Mouse (Mus musculus) heart, postnatal 4 days (tissue): ENCODE measurements around the gene Gm2381. TPM values are rescaled to one million over a fixed set of nuclear protein-coding genes. Genes with fewer than 3 reads are reported as not detected.
"Not testable (repeated sequence)": the region's sequence is repeated elsewhere in the genome, so short reads cannot be mapped to it uniquely, and the experiment has no call there.

Experiments used
- DNase-seq: peaks from one replicate; pipeline ENCODE4 v3.0.0; 2021
- total RNA-seq, 2 experiments: library from RNA; stranded (reverse); gene quantifications; 2 replicates each; pipeline ENCODE4 v1.2.3; 2021

Gm2381 gene
- under 1 TPM in 1 of 2 experiments, not detected in 1; 0.07 TPM for total RNA-seq

GRCm38 (mm10) chr7:42866801-42867458, at the start of gene Gm2381:
TSS of gene Gm2381 (minus strand) at chr7:42867234.
- not testable (repeated sequence) for DNase-seq

DNA sequence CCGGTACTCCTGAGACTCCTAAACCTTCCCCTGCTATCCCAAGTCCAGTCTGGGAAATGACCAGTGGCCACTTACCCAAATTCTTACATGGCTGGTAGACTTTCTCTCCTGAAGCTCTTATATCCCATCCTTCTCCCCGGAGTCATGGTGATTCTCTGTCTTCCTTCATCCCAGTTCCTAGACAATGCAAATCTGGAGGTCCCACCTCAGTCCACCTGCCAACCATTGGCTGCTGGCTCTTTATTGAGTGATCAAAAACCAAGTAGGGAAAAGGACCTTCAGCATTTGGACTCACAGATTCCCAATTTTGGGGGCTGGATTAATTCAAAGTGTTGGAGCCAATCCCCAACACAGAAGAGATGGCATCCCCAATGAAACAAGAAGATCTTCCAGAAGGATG, 31.0 kb upstream of the Gm2381 start:
- not testable (repeated sequence) for DNase-seq

DNA sequence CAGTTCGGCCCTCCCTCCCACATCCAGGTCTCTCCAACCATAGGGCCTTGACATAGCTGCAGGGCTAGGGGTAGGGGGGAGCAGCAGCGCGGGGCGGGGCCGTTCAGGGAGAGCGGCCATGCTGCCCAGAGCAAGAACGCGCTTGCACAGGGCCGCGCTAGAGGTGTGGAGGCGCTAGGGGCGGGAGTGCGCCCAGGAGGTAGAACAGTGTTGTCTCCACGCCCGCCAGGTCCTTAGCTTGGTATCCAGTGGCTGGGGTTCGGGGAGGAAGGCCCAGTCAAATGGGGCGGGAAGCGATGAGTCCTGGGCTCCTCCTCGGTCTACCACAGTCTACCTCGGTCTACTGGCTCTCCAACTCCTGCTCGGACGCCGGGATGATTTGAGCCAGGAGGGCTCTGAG, 11.1 kb upstream of the Gm2381 start:
- no peak for DNase-seq

GRCm38 (mm10) chr7:42838366-42838765, 28.7 kb downstream of the Gm2381 start:
- not testable (repeated sequence) for DNase-seq

DNA sequence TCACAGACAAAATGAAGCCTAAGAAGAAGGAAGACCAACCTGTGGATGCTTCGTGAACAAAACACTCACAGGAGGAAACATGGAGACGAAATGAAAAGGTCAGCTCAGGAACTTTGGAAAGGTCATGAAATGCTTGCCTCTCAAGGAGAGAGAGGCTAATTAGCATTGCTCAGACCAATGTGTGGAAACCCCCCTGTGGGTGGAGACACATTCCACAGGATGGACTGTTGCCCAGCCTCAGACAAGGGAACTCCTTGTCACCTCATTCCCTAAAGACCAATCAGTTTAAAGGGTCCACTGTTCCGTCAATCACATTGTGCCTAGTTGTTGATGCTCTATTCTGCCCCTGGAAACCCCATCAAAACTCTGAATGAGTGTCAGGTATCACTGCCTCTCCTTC, 34.8 kb downstream of the Gm2381 start:
- DNase-seq: no peak

DNA sequence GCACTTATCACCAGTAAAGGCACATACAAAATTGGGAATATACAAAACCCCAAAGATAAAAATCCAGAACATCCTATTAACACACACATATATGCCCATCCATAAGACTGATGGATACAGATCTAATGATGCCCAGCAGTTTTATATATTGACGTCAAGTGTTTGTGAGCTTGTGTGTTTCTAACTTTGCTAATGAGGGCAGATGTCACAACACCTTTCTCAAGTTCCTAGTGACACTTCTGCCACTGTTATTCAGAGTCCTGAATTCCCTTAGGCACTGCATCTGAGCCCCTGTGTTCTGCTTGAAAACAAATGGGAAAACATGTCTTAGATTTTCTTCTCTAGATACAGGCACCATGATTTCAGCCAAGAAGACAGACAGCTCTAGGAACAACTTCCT, 73.6 kb downstream of the Gm2381 start, which contains the start of gene Vmn2r62:
Gene Vmn2r62, minus strand, starts transcription at position 101 of the 400 bp plus-strand sequence.
- DNase-seq: not testable (repeated sequence)

Other genes with a start within 250 kb of the Gm2381 start
- gene Zfp976, start 224.6 kb downstream of the Gm2381 start, total RNA-seq: 1 to 10 TPM; 2.4 to 2.5 TPM
- 1 to 10 TPM; 4.3 to 4.9 TPM for gene Zfp975, start 174.5 kb downstream of the Gm2381 start, total RNA-seq
- gene Gm17067, start 140.2 kb downstream of the Gm2381 start, total RNA-seq: not detected
- gene Vmn2r62, start 73.7 kb downstream of the Gm2381 start, total RNA-seq: not detected
- not detected for gene Vmn2r63, start 66.6 kb upstream of the Gm2381 start, total RNA-seq
- not detected for gene Gm9268, start 151.5 kb upstream of the Gm2381 start, total RNA-seq
- not detected for gene Zfp936, start 247.0 kb upstream of the Gm2381 start, total RNA-seq